Mouse (Mus musculus): ENCODE results near the gene Foxe1. TPM values are rescaled to one million over a fixed set of nuclear protein-coding genes. Genes with fewer than 3 reads are reported as not detected.

Gene Foxe1
- polyA plus RNA-seq (2015; fragmentation: Nextera tagmentation; extraction: Ambion mirVana): 0.05 TPM in 1 of 2 replicates, not detected in the other

GRCm38 (mm10) chr4:46343596-46344260, at the start of gene Foxe1:
Gene Foxe1, plus strand, starts transcription at chr4:46343609.

GRCm38 (mm10) chr4:46389013-46389611, 45.7 kb downstream of the Foxe1 start, which contains the start of gene Trmo:
Gene Trmo, minus strand, starts transcription at chr4:46389437.

Other genes starting within 250 kb of the Foxe1 start
- gene Ncbp1, start 205.0 kb upstream of the Foxe1 start, polyA plus RNA-seq (2015; fragmentation: Nextera tagmentation; extraction: Ambion mirVana): 41.2 and 42.5 TPM in 2 replicates
- 16.2 and 17.8 TPM in 2 replicates for gene Tstd2, start 204.9 kb upstream of the Foxe1 start, polyA plus RNA-seq (2015; fragmentation: Nextera tagmentation; extraction: Ambion mirVana)
- gene Xpa, start 147.3 kb upstream of the Foxe1 start, polyA plus RNA-seq (2015; fragmentation: Nextera tagmentation; extraction: Ambion mirVana): 30.3 and 30.4 TPM in 2 replicates
- 6.9 and 7.5 TPM in 2 replicates for gene Trmo, start 45.8 kb downstream of the Foxe1 start, polyA plus RNA-seq (2015; fragmentation: Nextera tagmentation; extraction: Ambion mirVana)
- not detected in 2 replicates for gene Hemgn, start 69.9 kb downstream of the Foxe1 start, polyA plus RNA-seq (2015; fragmentation: Nextera tagmentation; extraction: Ambion mirVana)
- 61.6 and 68.4 TPM in 2 replicates for gene Anp32b, start 107.3 kb downstream of the Foxe1 start, polyA plus RNA-seq (2015; fragmentation: Nextera tagmentation; extraction: Ambion mirVana)
- gene Nans, start 145.6 kb downstream of the Foxe1 start, polyA plus RNA-seq (2015; fragmentation: Nextera tagmentation; extraction: Ambion mirVana): 55.9 and 60.8 TPM in 2 replicates
- 2.2 and 2.4 TPM in 2 replicates for gene Trim14, start 192.5 kb downstream of the Foxe1 start, polyA plus RNA-seq (2015; fragmentation: Nextera tagmentation; extraction: Ambion mirVana)